In genomic region chr15:96700766-96701165, GRCm38 (mm10) we compare ENCODE assay signal across 8 mouse cellular contexts. TPM values are rescaled to one million over a fixed set of nuclear protein-coding genes. Genes with fewer than 3 reads are reported as not detected.
DNase-seq lines count a peak whose midpoint lies in the region; ATAC-seq lines count a peak whose summit lies in the region.

No protein-coding gene starts in this region.

- ATAC-seq in liver, embryonic 11.5 days (replicated peaks; ENCODE audit: low FRiP score): no peak
- ATAC-seq in forebrain, embryonic 14.5 days: no peak
- no peak for ATAC-seq in limb, embryonic 12.5 days (ENCODE audit: insufficient number of reproducible peaks, insufficient read depth, low FRiP score, low TSS enrichment, low read depth)
- ATAC-seq in neural tube, embryonic 15.5 days (ENCODE audit: low FRiP score): no peak

- peaks cover 25% of the 10 kb centered on the region for H3K4me1 ChIP-seq in liver, embryonic 11.5 days (replicated peaks; ENCODE audit: control insufficient read depth, insufficient read depth, low read length)
- H3K4me1 ChIP-seq in forebrain, embryonic 14.5 days (ENCODE audit: control insufficient read depth, insufficient read depth, low read length): peaks cover 25% of the 10 kb centered on the region
- H3K4me1 ChIP-seq in limb, embryonic 12.5 days (replicated peaks): peaks cover 30% of the 10 kb centered on the region
- peaks cover 31% of the 10 kb centered on the region for H3K4me1 ChIP-seq in neural tube, embryonic 15.5 days

- H3K9ac ChIP-seq in liver, embryonic 11.5 days (ENCODE audit: low read depth, low read length): peak overlapping the region; percentile 99; the same call in 1 of the 2 replicates
- H3K9ac ChIP-seq in forebrain, embryonic 14.5 days (ENCODE audit: low read length): peak overlapping the region; percentile 100; the same call in 1 of the 2 replicates
- H3K9ac ChIP-seq in limb, embryonic 12.5 days (replicated peaks): peak overlapping the region; percentile 100; the same call in 1 of the 2 replicates
- peak overlapping the region; percentile 90; the same call in 1 of the 2 replicates for H3K9ac ChIP-seq in neural tube, embryonic 15.5 days (replicated peaks)

- no peak overlapping the region for H3K27ac ChIP-seq in liver, embryonic 11.5 days (ENCODE audit: low read depth, low read length)
- peak overlapping the region; percentile 100; the same call in 1 of the 2 replicates for H3K27ac ChIP-seq in forebrain, embryonic 14.5 days (ENCODE audit: low read depth, low read length)
- H3K27ac ChIP-seq in limb, embryonic 12.5 days: peak overlapping the region; percentile 99; the same call in 1 of the 2 replicates
- H3K27ac ChIP-seq in neural tube, embryonic 15.5 days (replicated peaks): peak overlapping the region; percentile 99

- WGBS in liver, embryonic 11.5 days: 36% methylated on average over 13 of the region's 13 CpGs
- 36% methylated on average over 13 of the region's 13 CpGs for WGBS in forebrain, embryonic 14.5 days
- WGBS in limb, embryonic 12.5 days: 36% methylated on average over 13 of the region's 13 CpGs
- 42% methylated on average over 13 of the region's 13 CpGs for WGBS in neural tube, embryonic 15.5 days

- no peaks in the 10 kb centered on the region for H3K9me3 ChIP-seq in liver, embryonic 11.5 days (ENCODE audit: control insufficient read depth, low read length)
- H3K9me3 ChIP-seq in forebrain, embryonic 14.5 days (replicated peaks; ENCODE audit: control insufficient read depth, low read length): no peaks in the 10 kb centered on the region
- H3K9me3 ChIP-seq in limb, embryonic 12.5 days: no peaks in the 10 kb centered on the region
- H3K9me3 ChIP-seq in neural tube, embryonic 15.5 days (replicated peaks): no peaks in the 10 kb centered on the region

- H3K4me2 ChIP-seq in liver, embryonic 11.5 days: peak overlapping the region; percentile 93
- peak overlapping the region; percentile 88 for H3K4me2 ChIP-seq in forebrain, embryonic 14.5 days (ENCODE audit: low read length)
- peak overlapping the region; percentile 78 for H3K4me2 ChIP-seq in limb, embryonic 12.5 days
- peak overlapping the region; percentile 77 for H3K4me2 ChIP-seq in neural tube, embryonic 15.5 days

- peaks cover 20% of the 10 kb centered on the region for H3K36me3 ChIP-seq in liver, embryonic 11.5 days (ENCODE audit: control insufficient read depth, insufficient read depth, low read length)
- H3K36me3 ChIP-seq in forebrain, embryonic 14.5 days (ENCODE audit: control insufficient read depth, insufficient read depth, low read length): peaks cover 28% of the 10 kb centered on the region
- peaks cover 26% of the 10 kb centered on the region for H3K36me3 ChIP-seq in limb, embryonic 12.5 days
- peaks cover 6% of the 10 kb centered on the region for H3K36me3 ChIP-seq in neural tube, embryonic 15.5 days

- no peak for DNase-seq in liver, embryonic 11.5 days (ENCODE audit: low spot score)
- no peak for DNase-seq in liver
- no peak for DNase-seq in forebrain, embryonic 14.5 days (ENCODE audit: low spot score)
- DNase-seq in right cerebral cortex, postnatal 4 days: no peak
- no peak for DNase-seq in cerebellum, postnatal 10 days
- no peak for DNase-seq in frontal cortex, postnatal 14 days (ENCODE audit: low spot score in 2 of 2)

- no peaks in the 10 kb centered on the region for H3K27me3 ChIP-seq in liver, embryonic 11.5 days (replicated peaks; ENCODE audit: control insufficient read depth, insufficient read depth, low read length)
- no peaks in the 10 kb centered on the region for H3K27me3 ChIP-seq in forebrain, embryonic 14.5 days (replicated peaks; ENCODE audit: control insufficient read depth, insufficient read depth, low read length)
- H3K27me3 ChIP-seq in limb, embryonic 12.5 days: no peaks in the 10 kb centered on the region
- H3K27me3 ChIP-seq in neural tube, embryonic 15.5 days (replicated peaks): no peaks in the 10 kb centered on the region

- peak overlapping the region; percentile 94; the same call in 1 of the 2 replicates for H3K4me3 ChIP-seq in liver, embryonic 11.5 days (ENCODE audit: low read depth, low read length)
- H3K4me3 ChIP-seq in forebrain, embryonic 14.5 days (ENCODE audit: low read depth, low read length): peak overlapping the region; percentile 95; the same call in 1 of the 2 replicates
- peak overlapping the region; percentile 87 for H3K4me3 ChIP-seq in limb, embryonic 12.5 days (replicated peaks)
- H3K4me3 ChIP-seq in neural tube, embryonic 15.5 days (replicated peaks): peak overlapping the region; percentile 68; the same call in 1 of the 2 replicates

RNA-seq across cellular contexts. Expression of gene Slc38a2, which starts 1.2 kb away (rescaled TPM):
- polyA plus RNA-seq in liver, embryonic 11.5 days (2014; fragmentation: Nextera tagmentation; extraction: Ambion mirVana): 111 and 116 TPM in 2 replicates
- 142 and 195 TPM in 2 replicates for polyA plus RNA-seq in forebrain, embryonic 14.5 days (2014; fragmentation: Nextera tagmentation; extraction: Ambion mirVana)
- 210 and 217 TPM in 2 replicates for polyA plus RNA-seq in limb, embryonic 12.5 days (2016; fragmentation: Nextera tagmentation; extraction: Ambion mirVana)
- polyA plus RNA-seq in neural tube, embryonic 15.5 days (2015; fragmentation: Nextera tagmentation; extraction: Ambion mirVana): 89.3 and 93.9 TPM in 2 replicates

RNA-seq across cellular contexts. Expression of gene Slc38a1, which starts 58.1 kb away (rescaled TPM):
- 61.6 and 68.5 TPM in 2 replicates for polyA plus RNA-seq in liver, embryonic 11.5 days (2014; fragmentation: Nextera tagmentation; extraction: Ambion mirVana)
- polyA plus RNA-seq in forebrain, embryonic 14.5 days (2014; fragmentation: Nextera tagmentation; extraction: Ambion mirVana): 100 and 129 TPM in 2 replicates
- polyA plus RNA-seq in limb, embryonic 12.5 days (2016; fragmentation: Nextera tagmentation; extraction: Ambion mirVana): 121 and 152 TPM in 2 replicates
- 127 and 134 TPM in 2 replicates for polyA plus RNA-seq in neural tube, embryonic 15.5 days (2015; fragmentation: Nextera tagmentation; extraction: Ambion mirVana)
